Mouse (Mus musculus) adrenal gland, adult 2 months (tissue): ENCODE results near the gene Tpcn2. TPM values are rescaled to one million over a fixed set of nuclear protein-coding genes. Genes with fewer than 3 reads are reported as not detected.

Source experiments
- DNase-seq: peaks from one replicate; pipeline ENCODE4 v3.0.0; 2021
- long read RNA-seq: library from polyadenylated mRNA; stranded (forward); transcript quantifications from one replicate; pipeline ENCODE4 v2.0.0, GENCODE M21; 2021
- polyA plus RNA-seq: library from polyadenylated mRNA; depleted of rRNA; stranded (reverse); fragments of >200 nt; gene quantifications from 2 replicates; pipeline ENCODE4 v1.2.3, GENCODE M21; 2012; rRNA removed
- total RNA-seq, 2 experiments: library from RNA; stranded (reverse); gene quantifications; 2 replicates each; pipeline ENCODE4 v1.2.3; 2021

Gene Tpcn2
- 10 to 100 TPM; 11.2 to 12.5 TPM for total RNA-seq
- 14.5 and 17.9 TPM in 2 replicates for polyA plus RNA-seq
- long read RNA-seq, partial matches to known transcripts, result 0 of 10 reads
- long read RNA-seq, other reads (novel, unspliced or antisense), result 6 of 10 reads

- peak; percentile 96 for DNase-seq
Observed at GRCm38 (mm10) chr7:145283487-145284187, at the start of gene Tpcn2. Gene Tpcn2 (minus strand): TSS chr7:145284011.

GRCm38 (mm10) chr7:145332376-145333041, 48.7 kb upstream of the Tpcn2 start:
- DNase-seq, result no peak

GRCm38 (mm10) chr7:145330641-145331040, 46.8 kb upstream of the Tpcn2 start:
- no peak for DNase-seq

- DNase-seq, result peak; percentile 22
Observed at GRCm38 (mm10) chr7:145329982-145330381, 46.2 kb upstream of the Tpcn2 start.

GRCm38 (mm10) chr7:145325697-145326096, 41.9 kb upstream of the Tpcn2 start:
- no peak for DNase-seq

- no peak for DNase-seq
Observed at GRCm38 (mm10) chr7:145323607-145324006, 39.8 kb upstream of the Tpcn2 start.

GRCm38 (mm10) chr7:145319481-145319880, 35.7 kb upstream of the Tpcn2 start:
- DNase-seq, result no peak

GRCm38 (mm10) chr7:145317522-145317921, 33.7 kb upstream of the Tpcn2 start:
- no peak for DNase-seq

- DNase-seq, result no peak
Observed at GRCm38 (mm10) chr7:145314785-145315411, 31.1 kb upstream of the Tpcn2 start, which contains the start of gene Mrgprd. Gene Mrgprd (plus strand): TSS chr7:145314835.

GRCm38 (mm10) chr7:145312137-145312536, 28.3 kb upstream of the Tpcn2 start:
- DNase-seq, result peak; percentile 29

- DNase-seq, result no peak
Observed at GRCm38 (mm10) chr7:145310526-145310925, 26.7 kb upstream of the Tpcn2 start.

GRCm38 (mm10) chr7:145309877-145310276, 26.1 kb upstream of the Tpcn2 start:
- no peak for DNase-seq

GRCm38 (mm10) chr7:145308866-145309265, 25.1 kb upstream of the Tpcn2 start:
- peak; percentile 84 for DNase-seq

GRCm38 (mm10) chr7:145308061-145308675, 24.4 kb upstream of the Tpcn2 start:
- DNase-seq, result no peak

GRCm38 (mm10) chr7:145307636-145308035, 23.8 kb upstream of the Tpcn2 start:
- DNase-seq, result no peak

GRCm38 (mm10) chr7:145304153-145304552, 20.3 kb upstream of the Tpcn2 start:
- no peak for DNase-seq

GRCm38 (mm10) chr7:145302488-145303285, 18.9 kb upstream of the Tpcn2 start:
- peak; percentile 48 for DNase-seq

GRCm38 (mm10) chr7:145301341-145302005, 17.7 kb upstream of the Tpcn2 start:
- DNase-seq, result no peak

GRCm38 (mm10) chr7:145301008-145301340, 17.2 kb upstream of the Tpcn2 start:
- no peak for DNase-seq

GRCm38 (mm10) chr7:145300321-145301007, 16.7 kb upstream of the Tpcn2 start, which contains the start of gene Mrgprf:
Gene Mrgprf (plus strand): TSS chr7:145300828.
- no peak for DNase-seq
